Mouse (Mus musculus) CH12.LX (cell line): ENCODE results near the gene Celf2.

Source experiments
- CHD2 ChIP-seq: IDR thresholded peaks from 2 replicates; pipeline ENCODE4 v1.6.1; 2011; ENCODE audit warnings: low read length, improper control_type of control experiment
- CTCF ChIP-seq, 2 experiments: IDR thresholded peaks in 1 of 2; conservative IDR thresholded peaks in 1 of 2; 2 replicates each; pipeline ENCODE4 v1.5.1; 2011 to 2012; ENCODE audit warnings: low read depth in 2 of 2, low read length in 2 of 2, improper control_type of control experiment in 1 of 2, inconsistent platforms in 1 of 2, mild to moderate bottlenecking in 1 of 2, moderate library complexity in 1 of 2
- EP300 ChIP-seq: IDR thresholded peaks from 2 replicates; pipeline ENCODE4 v1.6.1; 2011; ENCODE audit warnings: low read length, improper control_type of control experiment
- KAT2A ChIP-seq: IDR thresholded peaks from 2 replicates; pipeline ENCODE4 v1.6.1; 2012; ENCODE audit warnings: low read length, improper control_type of control experiment, inconsistent platforms; ENCODE audit not compliant: insufficient replicate concordance
- MAX ChIP-seq: IDR thresholded peaks from 2 replicates; pipeline ENCODE4 v1.6.1; 2011; ENCODE audit warnings: low read length, improper control_type of control experiment
- MAZ ChIP-seq: IDR thresholded peaks from 2 replicates; pipeline ENCODE4 v1.6.1; 2012; ENCODE audit warnings: low read depth, mild to moderate bottlenecking, inconsistent platforms, low read length, improper control_type of control experiment, moderate library complexity
- MXI1 ChIP-seq: IDR thresholded peaks from 2 replicates; pipeline ENCODE4 v1.6.1; 2011; ENCODE audit warnings: mild to moderate bottlenecking, low read depth, low read length, improper control_type of control experiment
- POLR2A ChIP-seq: IDR thresholded peaks from 2 replicates; pipeline ENCODE4 v1.6.1; 2011; ENCODE audit warnings: low read depth, mild to moderate bottlenecking, improper control_type of control experiment, low read length
- SMC3 ChIP-seq: IDR thresholded peaks from 2 replicates; pipeline ENCODE4 v1.6.1; 2011; ENCODE audit warnings: low read depth, low read length, improper control_type of control experiment
- TCF12 ChIP-seq: IDR thresholded peaks from 2 replicates; pipeline ENCODE4 v1.6.1; 2014; ENCODE audit warnings: low read depth, mild to moderate bottlenecking, inconsistent platforms, low read length, improper control_type of control experiment
- UBTF ChIP-seq: IDR thresholded peaks from 2 replicates; pipeline ENCODE4 v1.6.1; 2012; ENCODE audit warnings: low read depth, mild to moderate bottlenecking, inconsistent platforms, low read length, improper control_type of control experiment, moderate library complexity
- USF1 ChIP-seq: IDR thresholded peaks from 2 replicates; pipeline ENCODE4 v1.6.1; 2014; ENCODE audit warnings: low read depth, mild to moderate bottlenecking, inconsistent platforms, low read length, improper control_type of control experiment
- ZC3H11A ChIP-seq: IDR thresholded peaks from 2 replicates; pipeline ENCODE4 v1.6.1; 2012; ENCODE audit warnings: low read depth, mild to moderate bottlenecking, inconsistent platforms, low read length, improper control_type of control experiment
- ZNF384 ChIP-seq: IDR thresholded peaks from 2 replicates; pipeline ENCODE4 v1.6.1; 2012; ENCODE audit warnings: low read depth, low read length, improper control_type of control experiment, inconsistent platforms

GRCm38 (mm10) chr2:7519473-7519872 is 10.1 kb upstream of the Celf2 start:
- TF ChIP-seq SMC3 (no peak), UBTF (no peak), CHD2 (no peak), MXI1 (no peak), POLR2A (no peak), CTCF (conservative IDR thresholded peaks at IDR 0.05 in 1 of 2, IDR thresholded peaks at IDR 0.05 in 1 of 2; ENCODE audit: low read depth in 2 of 2, low read length in 2 of 2) (no peak), EP300 (no peak), ZNF384 (no peak), KAT2A (no peak), USF1 (no peak), TCF12 (no peak), MAX (no peak), ZC3H11A (no peak), MAZ (no peak)
